Mouse (Mus musculus) liver, embryonic 15.5 days (tissue): ENCODE measurements around the gene Slc25a51. TPM values are rescaled to one million over a fixed set of nuclear protein-coding genes. Genes with fewer than 3 reads are reported as not detected.

Experiments used
- ATAC-seq: fragments of 200-750 bp; cut with Nextera tagmentation; 2 replicates; pipeline ENCODE4 v1.8.0; 2017; ENCODE audit warnings: moderate number of reproducible peaks, mild to moderate bottlenecking, moderate library complexity; ENCODE audit not compliant: insufficient read depth
- H3K27ac ChIP-seq: fragments of 300-500 bp; sonication (generic); replicated peaks from 2 replicates; pipeline ENCODE4 v1.5.1; 2015; ENCODE audit warnings: mild to moderate bottlenecking, inconsistent platforms
- H3K27me3 ChIP-seq: fragments of 300-500 bp; sonication (generic); 2 replicates; pipeline ENCODE4 v1.6.1; 2015; ENCODE audit warnings: mild to moderate bottlenecking, inconsistent platforms
- H3K36me3 ChIP-seq: fragments of 300-500 bp; sonication (generic); replicated peaks from 2 replicates; pipeline ENCODE4 v1.6.1; 2015; ENCODE audit warnings: moderate library complexity, mild to moderate bottlenecking, inconsistent platforms
- H3K4me1 ChIP-seq: fragments of 300-500 bp; sonication (generic); replicated peaks from 2 replicates; pipeline ENCODE4 v1.6.1; 2015; ENCODE audit warnings: inconsistent platforms
- H3K4me2 ChIP-seq: fragments of 300-500 bp; sonication (generic); 2 replicates; pipeline ENCODE4 v1.6.1; 2015; ENCODE audit warnings: moderate library complexity, mild to moderate bottlenecking, inconsistent platforms
- H3K4me3 ChIP-seq: fragments of 300-500 bp; sonication (generic); replicated peaks from 2 replicates; pipeline ENCODE4 v1.5.1; 2015; ENCODE audit warnings: mild to moderate bottlenecking, inconsistent platforms
- H3K9ac ChIP-seq: fragments of 300-500 bp; sonication (generic); 2 replicates; pipeline ENCODE4 v1.6.1; 2015; ENCODE audit warnings: moderate library complexity, mild to moderate bottlenecking, inconsistent platforms
- H3K9me3 ChIP-seq: fragments of 300-500 bp; sonication (generic); replicated peaks from 2 replicates; pipeline ENCODE4 v1.6.1; 2016; ENCODE audit warnings: inconsistent platforms
- WGBS: fragments of 180-500 bp; shearing (Covaris S2); methylation state at CpG from one replicate; pipeline ENCODE4 v1.1.7; 2015; ENCODE audit warnings: mixed read lengths; ENCODE audit not compliant: insufficient replicate concordance; 5-methylcytosine and 5-hydroxymethylcytosine counted together
- microRNA-seq: library from miRNA; unstranded; fragments of <30 nt; microRNA quantifications from one replicate; pipeline ENCODE4, GENCODE M21; 2016
- polyA plus RNA-seq: library from polyadenylated mRNA; unstranded; fragments of >200 nt; fragmentation: Nextera tagmentation; extraction: Ambion mirVana; gene quantifications from 2 replicates; pipeline ENCODE4 v1.2.1, GENCODE M21; 2015

Gene Slc25a51
- polyA plus RNA-seq, 1 experiment from 2014 or later = 72.8 TPM

DNA sequence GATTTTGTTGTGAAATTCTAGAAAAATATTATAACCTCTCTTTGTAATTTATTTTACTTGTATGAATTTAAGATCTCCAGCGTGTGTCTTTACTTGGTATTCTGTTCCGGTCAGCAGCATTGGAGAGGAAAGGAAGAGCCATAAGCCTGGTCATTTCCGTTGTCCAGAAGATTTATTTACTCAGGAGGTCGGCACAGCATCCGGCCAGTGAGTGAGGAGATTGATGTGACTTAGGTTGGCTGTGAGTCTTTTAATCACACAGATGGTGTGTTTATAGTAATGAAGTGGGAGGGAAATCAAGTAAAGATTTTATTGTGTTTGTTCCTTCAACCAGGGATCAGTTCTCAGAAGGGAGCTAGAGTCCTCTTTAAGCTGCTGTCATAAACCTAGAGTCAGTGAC, 33.7 kb downstream of the Slc25a51 start:
- H3K27me3 ChIP-seq = no peaks in the 10 kb centered on the region
- H3K9me3 ChIP-seq = no peaks in the 10 kb centered on the region
- H3K4me2 ChIP-seq = no peak overlapping the region
- ATAC-seq = no peak
- H3K36me3 ChIP-seq = peaks cover 67% of the 10 kb centered on the region
- no peak overlapping the region for H3K9ac ChIP-seq
- H3K4me3 ChIP-seq = no peak overlapping the region
- H3K27ac ChIP-seq = no peak overlapping the region
- H3K4me1 ChIP-seq = no peaks in the 10 kb centered on the region
- WGBS = 83% methylated on average over 5 of the region's 5 CpGs

GRCm38 (mm10) chr4:45371261-45371660, 37.3 kb downstream of the Slc25a51 start:
- Histone ChIP-seq H3K4me2 (no peak overlapping the region), H3K4me3 (no peak overlapping the region), H3K27ac (no peak overlapping the region), H3K9ac (no peak overlapping the region), H3K4me1 (no peaks in the 10 kb centered on the region), H3K27me3 (no peaks in the 10 kb centered on the region), H3K9me3 (no peaks in the 10 kb centered on the region), H3K36me3 (peaks cover 77% of the 10 kb centered on the region)
- ATAC-seq = no peak
- WGBS = 84% methylated on average over 3 of the region's 3 CpGs

GRCm38 (mm10) chr4:45356653-45357052, 51.9 kb downstream of the Slc25a51 start:
- Histone ChIP-seq H3K27me3 (no peaks in the 10 kb centered on the region), H3K9me3 (no peaks in the 10 kb centered on the region), H3K4me2 (no peak overlapping the region), H3K36me3 (peaks cover 47% of the 10 kb centered on the region), H3K4me1 (no peaks in the 10 kb centered on the region), H3K4me3 (no peak overlapping the region), H3K9ac (no peak overlapping the region), H3K27ac (no peak overlapping the region)
- no peak for ATAC-seq
- WGBS = 79% methylated on average over 3 of the region's 3 CpGs

Small RNA genes lying within 50 kb of the gene (microRNA-seq; reads per million reads assigned to microRNA genes)
- gene Gm25692 = not detected

Other genes with a start within 250 kb of the Slc25a51 start
- gene Frmpd1, start 223.9 kb downstream of the Slc25a51 start, polyA plus RNA-seq = 0.13 and 0.25 TPM in 2 replicates
- 3.7 and 4.9 TPM in 2 replicates for gene Trmt10b, start 111.6 kb downstream of the Slc25a51 start, polyA plus RNA-seq
- gene Dcaf10, start 66.7 kb downstream of the Slc25a51 start, polyA plus RNA-seq = 5.7 and 6.9 TPM in 2 replicates
- gene Exosc3, start 66.0 kb downstream of the Slc25a51 start, polyA plus RNA-seq = 46.1 and 47.9 TPM in 2 replicates
- 2.9 and 3.9 TPM in 2 replicates for gene Shb, start 123.7 kb upstream of the Slc25a51 start, polyA plus RNA-seq